Mouse (Mus musculus): ENCODE results near the gene Inka2. TPM values are rescaled to one million over a fixed set of nuclear protein-coding genes. Genes with fewer than 3 reads are reported as not detected.

Inka2 gene
- total and polyA plus RNA-seq, 3 experiments: 1.0 to 3.1 (median 2.5) TPM

GRCm38 (mm10) chr3:105693327-105694080, 10.9 kb upstream of the Inka2 start:
- no peak for DNase-seq (ENCODE audit: extremely low read depth)
- peaks cover 3 to 4% of the 10 kb centered on the region in 2 experiments; a peak in 2 of 4 replicates for H3K4me1 ChIP-seq (ENCODE audit: control insufficient read depth in 1 of 2, insufficient read depth in 2 of 2)
- H3K36me3 ChIP-seq (replicated peaks in 1 of 2; ENCODE audit: control insufficient read depth in 1 of 2, insufficient read depth in 1 of 2, low read length in 1 of 2): no peaks in the 10 kb centered on the region
- peaks cover 54% of the 10 kb centered on the region for H3K27me3 ChIP-seq (replicated peaks)
- no peak overlapping the region for H3K4me2 ChIP-seq (ENCODE audit: insufficient read depth, low read depth, poor library complexity, severe bottlenecking)
- no peak for TF ChIP-seq RAD21 (IDR thresholded peaks at IDR 0.05; ENCODE audit: low read depth, low read length)
- TF ChIP-seq CHD2 (IDR thresholded peaks at IDR 0.05; ENCODE audit: low read length): no peak
- TF ChIP-seq NRF1 (IDR thresholded peaks at IDR 0.05; ENCODE audit: low read depth, low read length): no peak
- TF ChIP-seq JUND (conservative IDR thresholded peaks at IDR 0.05; ENCODE audit: low read depth, low read length): no peak
- TF ChIP-seq MXI1 (IDR thresholded peaks at IDR 0.05; ENCODE audit: low read depth, low read length): no peak
- TF ChIP-seq EP300 (IDR thresholded peaks at IDR 0.05; ENCODE audit: low read length): no peak
- no peak for TF ChIP-seq SMC3 (IDR thresholded peaks at IDR 0.05; ENCODE audit: low read depth, low read length)
- no peak for TF ChIP-seq ETS1 (conservative IDR thresholded peaks at IDR 0.05; ENCODE audit: low read depth, low read length)
- TF ChIP-seq MAFK (IDR thresholded peaks at IDR 0.05; ENCODE audit: insufficient replicate concordance, low read length): no peak
- no peak for TF ChIP-seq HCFC1 (IDR thresholded peaks at IDR 0.05; ENCODE audit: low read depth, low read length)
- no peak for TF ChIP-seq TBP (conservative IDR thresholded peaks at IDR 0.05; ENCODE audit: low read depth, low read length)
- TF ChIP-seq TCF12 (IDR thresholded peaks at IDR 0.05; ENCODE audit: low read depth, low read length): no peak
- TF ChIP-seq E2F4 (IDR thresholded peaks at IDR 0.05; ENCODE audit: insufficient replicate concordance, low read depth, low read length): no peak
- TF ChIP-seq USF2 (conservative IDR thresholded peaks at IDR 0.05; ENCODE audit: low read depth, low read length): no peak
- no peak for TF ChIP-seq IRF4 (IDR thresholded peaks at IDR 0.05; ENCODE audit: low read depth, low read length)
- TF ChIP-seq RCOR1 (conservative IDR thresholded peaks at IDR 0.05; ENCODE audit: low read depth, low read length): no peak
- TF ChIP-seq ELF1 (IDR thresholded peaks at IDR 0.05; ENCODE audit: low read depth, low read length): no peak
- TF ChIP-seq SIN3A (IDR thresholded peaks at IDR 0.05; ENCODE audit: low read length): no peak
- TF ChIP-seq USF1 (IDR thresholded peaks at IDR 0.05; ENCODE audit: low read depth, low read length): no peak
- H3K4me3 ChIP-seq (replicated peaks in 1 of 3; ENCODE audit: low read depth in 2 of 3, low read length in 2 of 3, poor library complexity in 1 of 3): no peak overlapping the region
- in situ Hi-C loops (cut with MboI; ENCODE audit: low pct_ligation_motif_present, low pct_unique_long_range_greater_than_20kb, low sequenced_read_pairs): loop anchor here (25.0 kb wide), 1 partner anchor 119 kb away; the partner anchor contains the start of gene Rap1a
- H3K9me3 ChIP-seq (replicated peaks; ENCODE audit: low read length): no peaks in the 10 kb centered on the region
- dilution Hi-C loops (cut with MboI; ENCODE audit: extremely low pct_ligation_motif_present, extremely low pct_unique_long_range_greater_than_20kb, low sequenced_read_pairs): loop anchor here (25.0 kb wide), 1 partner anchor 219 kb away; no protein-coding TSS in a partner anchor
- H3K27ac ChIP-seq (ENCODE audit: insufficient read depth, low read depth): no peak overlapping the region
- H3K9ac ChIP-seq (ENCODE audit: insufficient read depth, low read depth): no peak overlapping the region
- H3K79me2 ChIP-seq (replicated peaks; ENCODE audit: control insufficient read depth, extremely low read depth, insufficient read depth, poor library complexity, severe bottlenecking): no peaks in the 10 kb centered on the region
